Mouse (Mus musculus): Measurements from ENCODE around the gene Rabep1. TPM values are rescaled to one million over a fixed set of nuclear protein-coding genes. Genes with fewer than 3 reads are reported as not detected.
"Not testable (repeated sequence)": the region's sequence is repeated elsewhere in the genome, so short reads cannot be mapped to it uniquely, and the experiment has no call there.

Gene Rabep1
- polyA plus RNA-seq, 1 experiment from 2014 or later = 58.7 TPM

- no peak overlapping the region for H3K4me2 ChIP-seq (replicated peaks)
- H3K4me1 ChIP-seq = 0 out of 2 replicates have a peak, but pooled peaks cover 3% of the 10 kb centered on the region
- no peak overlapping the region for H3K27ac ChIP-seq
- H3K9ac ChIP-seq = no peak overlapping the region
- H3K9me3 ChIP-seq = no peaks in the 10 kb centered on the region
- 93% methylated on average over 3 of the region's 3 CpGs for WGBS
- no peaks in the 10 kb centered on the region for H3K36me3 ChIP-seq
- no peak for ATAC-seq (ENCODE audit: low FRiP score, low read depth)
- no peak overlapping the region for H3K4me3 ChIP-seq
- H3K27me3 ChIP-seq (replicated peaks) = no peaks in the 10 kb centered on the region
Measured at GRCm38 (mm10) chr11:70871766-70872330, 27.3 kb downstream of the Rabep1 start.

GRCm38 (mm10) chr11:70873846-70874613 is 29.5 kb downstream of the Rabep1 start:
- WGBS = 77% methylated on average over 1 of the region's 1 CpGs
- no peak overlapping the region for H3K27ac ChIP-seq
- H3K4me2 ChIP-seq (replicated peaks) = no peak overlapping the region
- no peak for ATAC-seq (ENCODE audit: low FRiP score, low read depth)
- no peak overlapping the region for H3K4me3 ChIP-seq
- peaks cover 4% of the 10 kb centered on the region; the same call in 1 of the 2 replicates for H3K36me3 ChIP-seq
- H3K4me1 ChIP-seq = 0 out of 2 replicates have a peak, but pooled peaks cover 3% of the 10 kb centered on the region
- H3K27me3 ChIP-seq (replicated peaks) = no peaks in the 10 kb centered on the region
- no peaks in the 10 kb centered on the region for H3K9me3 ChIP-seq
- H3K9ac ChIP-seq = no peak overlapping the region

GRCm38 (mm10) chr11:70877670-70878069 is 33.1 kb downstream of the Rabep1 start:
- Histone ChIP-seq H3K4me1 (0 out of 2 replicates have a peak, but pooled peaks cover 3% of the 10 kb centered on the region), H3K9ac (no peak overlapping the region), H3K4me3 (no peak overlapping the region), H3K36me3 (peaks cover 10% of the 10 kb centered on the region; the same call in 1 of the 2 replicates), H3K4me2 (replicated peaks) (no peak overlapping the region), H3K9me3 (no peaks in the 10 kb centered on the region), H3K27ac (no peak overlapping the region), H3K27me3 (replicated peaks) (no peaks in the 10 kb centered on the region)
- ATAC-seq (ENCODE audit: low FRiP score, low read depth) = no peak
- 94% methylated on average over 7 of the region's 7 CpGs for WGBS

GRCm38 (mm10) chr11:70882905-70883430 is 38.4 kb downstream of the Rabep1 start:
- Histone ChIP-seq H3K4me1 (no peaks in the 10 kb centered on the region), H3K36me3 (peaks cover 20% of the 10 kb centered on the region), H3K9ac (no peak overlapping the region), H3K9me3 (no peaks in the 10 kb centered on the region), H3K4me2 (replicated peaks) (no peak overlapping the region), H3K27ac (no peak overlapping the region), H3K4me3 (no peak overlapping the region), H3K27me3 (replicated peaks) (no peaks in the 10 kb centered on the region)
- 95% methylated on average over 3 of the region's 3 CpGs for WGBS
- ATAC-seq (ENCODE audit: low FRiP score, low read depth) = no peak

GRCm38 (mm10) chr11:70890643-70891042 is 46.1 kb downstream of the Rabep1 start:
- H3K27me3 ChIP-seq (replicated peaks) = no peaks in the 10 kb centered on the region
- H3K36me3 ChIP-seq = peaks cover 35% of the 10 kb centered on the region
- no peaks in the 10 kb centered on the region for H3K4me1 ChIP-seq
- H3K27ac ChIP-seq = no peak overlapping the region
- no peak overlapping the region for H3K4me2 ChIP-seq (replicated peaks)
- H3K9me3 ChIP-seq = no peaks in the 10 kb centered on the region
- H3K4me3 ChIP-seq = no peak overlapping the region
- no peak for ATAC-seq (ENCODE audit: low FRiP score, low read depth)
- no peak overlapping the region for H3K9ac ChIP-seq
- WGBS = 89% methylated on average over 2 of the region's 2 CpGs

GRCm38 (mm10) chr11:70891616-70892015 is 47.0 kb downstream of the Rabep1 start:
- no peak overlapping the region for H3K4me2 ChIP-seq (replicated peaks)
- H3K9ac ChIP-seq = no peak overlapping the region
- H3K27me3 ChIP-seq (replicated peaks) = no peaks in the 10 kb centered on the region
- H3K4me3 ChIP-seq = no peak overlapping the region
- no peak for ATAC-seq (ENCODE audit: low FRiP score, low read depth)
- no peaks in the 10 kb centered on the region for H3K4me1 ChIP-seq
- no peaks in the 10 kb centered on the region for H3K9me3 ChIP-seq
- H3K27ac ChIP-seq = no peak overlapping the region
- H3K36me3 ChIP-seq = peaks cover 35% of the 10 kb centered on the region

GRCm38 (mm10) chr11:70897680-70898079 is 53.1 kb downstream of the Rabep1 start:
- Histone ChIP-seq H3K27ac (no peak overlapping the region), H3K36me3 (peaks cover 35% of the 10 kb centered on the region), H3K9ac (no peak overlapping the region), H3K4me1 (no peaks in the 10 kb centered on the region), H3K27me3 (replicated peaks) (no peaks in the 10 kb centered on the region), H3K4me2 (replicated peaks) (no peak overlapping the region), H3K9me3 (no peaks in the 10 kb centered on the region), H3K4me3 (no peak overlapping the region)
- ATAC-seq (ENCODE audit: low FRiP score, low read depth) = no peak
- 90% methylated on average over 3 of the region's 3 CpGs for WGBS

GRCm38 (mm10) chr11:70898182-70898581 is 53.6 kb downstream of the Rabep1 start:
- not testable (repeated sequence) for H3K9me3 ChIP-seq; H3K4me3 ChIP-seq; H3K9ac ChIP-seq; H3K4me2 ChIP-seq (replicated peaks); H3K27me3 ChIP-seq (replicated peaks); ATAC-seq (ENCODE audit: low FRiP score, low read depth); H3K27ac ChIP-seq; H3K4me1 ChIP-seq
- WGBS = 97% methylated on average over 5 of the region's 5 CpGs
- peaks cover 35% of the 10 kb centered on the region for H3K36me3 ChIP-seq

GRCm38 (mm10) chr11:70906681-70907080 is 62.1 kb downstream of the Rabep1 start:
- Histone ChIP-seq H3K9ac (no peak overlapping the region), H3K4me3 (no peak overlapping the region), H3K4me1 (no peaks in the 10 kb centered on the region), H3K27ac (no peak overlapping the region), H3K4me2 (replicated peaks) (no peak overlapping the region), H3K27me3 (replicated peaks) (no peaks in the 10 kb centered on the region), H3K36me3 (peaks cover 38% of the 10 kb centered on the region), H3K9me3 (no peaks in the 10 kb centered on the region)
- WGBS = 88% methylated on average over 3 of the region's 3 CpGs
- ATAC-seq (ENCODE audit: low FRiP score, low read depth) = no peak

GRCm38 (mm10) chr11:70911323-70911722 is 66.7 kb downstream of the Rabep1 start:
- H3K4me1 ChIP-seq = no peaks in the 10 kb centered on the region
- H3K27ac ChIP-seq = no peak overlapping the region
- no peaks in the 10 kb centered on the region for H3K27me3 ChIP-seq (replicated peaks)
- no peak overlapping the region for H3K9ac ChIP-seq
- WGBS = 94% methylated on average over 3 of the region's 3 CpGs
- peaks cover 36% of the 10 kb centered on the region for H3K36me3 ChIP-seq
- H3K4me3 ChIP-seq = no peak overlapping the region
- ATAC-seq (ENCODE audit: low FRiP score, low read depth) = no peak
- H3K4me2 ChIP-seq (replicated peaks) = no peak overlapping the region
- no peaks in the 10 kb centered on the region for H3K9me3 ChIP-seq

GRCm38 (mm10) chr11:70911920-70912319 is 67.3 kb downstream of the Rabep1 start:
- Histone ChIP-seq H3K9me3 (no peaks in the 10 kb centered on the region), H3K4me2 (replicated peaks) (no peak overlapping the region), H3K27me3 (replicated peaks) (no peaks in the 10 kb centered on the region), H3K27ac (no peak overlapping the region), H3K4me3 (no peak overlapping the region), H3K36me3 (peaks cover 32% of the 10 kb centered on the region), H3K9ac (no peak overlapping the region), H3K4me1 (no peaks in the 10 kb centered on the region)
- whole genome bisulfite sequencing = 98% methylated on average over 1 of the region's 1 CpGs
- ATAC-seq (ENCODE audit: low FRiP score, low read depth) = no peak

- WGBS = 92% methylated on average over 2 of the region's 2 CpGs
- H3K36me3 ChIP-seq = peaks cover 42% of the 10 kb centered on the region
- no peaks in the 10 kb centered on the region for H3K4me1 ChIP-seq
- no peak overlapping the region for H3K4me3 ChIP-seq
- ATAC-seq (ENCODE audit: low FRiP score, low read depth) = no peak
- H3K27me3 ChIP-seq (replicated peaks) = no peaks in the 10 kb centered on the region
- H3K9me3 ChIP-seq = no peaks in the 10 kb centered on the region
- H3K27ac ChIP-seq = no peak overlapping the region
- H3K4me2 ChIP-seq (replicated peaks) = no peak overlapping the region
- H3K9ac ChIP-seq = no peak overlapping the region
Measured at GRCm38 (mm10) chr11:70917896-70918295, 73.3 kb downstream of the Rabep1 start.
